Mouse (Mus musculus): ENCODE data around the gene Gm45208.
A peak's percentile ranks its signal among the peaks of the same experiment; 100 is the strongest.

DNA sequence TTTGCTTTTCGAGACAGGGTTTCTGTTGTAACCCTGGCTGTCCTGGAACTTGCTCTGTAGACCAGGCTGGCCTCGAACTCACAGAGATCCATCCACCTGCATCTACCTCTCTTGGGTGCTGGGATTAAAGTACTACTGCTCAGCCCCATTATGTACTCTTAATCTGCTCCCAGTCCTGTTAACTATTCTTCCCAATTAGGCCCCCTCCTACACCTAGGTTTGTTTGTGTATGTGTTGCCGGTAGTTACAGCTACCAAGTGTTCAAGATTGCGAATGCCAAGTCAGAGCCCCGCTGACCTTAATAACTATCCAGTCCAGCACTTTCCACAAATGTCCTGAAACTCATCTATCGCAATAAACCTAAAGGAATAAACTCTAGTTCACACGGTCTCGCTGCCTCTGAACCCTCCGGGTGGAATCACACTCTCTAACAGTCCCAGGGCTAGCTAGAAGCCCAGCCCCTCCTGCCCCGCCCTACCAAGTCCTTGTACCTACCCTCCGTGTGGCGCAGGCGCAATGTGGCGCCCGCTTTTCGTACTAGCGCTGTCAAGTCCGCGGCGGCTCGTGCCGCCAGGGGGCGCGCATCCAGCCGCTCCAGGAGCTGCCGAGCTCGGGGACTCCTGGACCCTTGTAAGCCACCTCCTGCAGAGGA lies 42.5 kb upstream of the Gm45208 start:
- TF ChIP-seq POLR2A (IDR thresholded peaks at IDR 0.05; ENCODE audit: borderline replicate concordance, extremely low read depth, low read depth, low read length) (peak; percentile 31; the same call in 1 of the 2 replicates), CTCF (IDR thresholded peaks at IDR 0.05; ENCODE audit: insufficient read depth, low read length) (no peak)

Measured in lung, adult 2 months (tissue).